Comparison of ENCODE assay signal across 8 mouse cellular contexts in the genomic region with DNA sequence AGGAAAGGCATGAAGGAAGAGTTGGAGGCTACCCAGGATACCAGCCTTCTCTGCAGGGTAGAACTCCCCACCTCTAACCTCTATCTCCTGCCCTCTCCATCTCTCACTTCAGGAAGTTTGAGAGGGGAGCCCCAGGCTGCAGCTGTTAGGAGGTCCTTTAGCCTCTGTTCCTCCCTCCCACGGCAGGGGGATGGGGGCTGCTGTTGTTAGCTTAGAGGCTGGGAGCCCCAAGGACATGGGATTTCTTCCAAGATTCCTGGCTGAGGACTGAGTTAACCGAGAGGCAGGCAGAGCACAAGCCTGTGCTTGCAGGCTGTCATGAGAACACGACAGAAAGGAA. TPM values are rescaled to one million over a fixed set of nuclear protein-coding genes. Genes with fewer than 3 reads are reported as not detected.
DNase-seq lines count a peak whose midpoint lies in the region; ATAC-seq lines count a peak whose summit lies in the region.

No protein-coding gene starts in this region.

- DNase-seq in heart, adult 18-20 months, result peak; percentile 16 to 35
- DNase-seq in heart, postnatal 25 days (ENCODE audit: low spot score), result no peak
- peak; percentile 12 for DNase-seq in forelimb bud, embryonic 11.5 days (ENCODE audit: low read depth, low spot score)
- DNase-seq in cerebellum, postnatal 14 days, result no peak
- no peak for DNase-seq in cerebellum, adult 9-10 months
- DNase-seq in spleen, postnatal 10 days (ENCODE audit: low spot score in 2 of 2), result no peak

- H3K4me3 ChIP-seq in kidney, embryonic 16.5 days (ENCODE audit: low read length), result no peak overlapping the region
- H3K4me3 ChIP-seq in midbrain, embryonic 16.5 days (ENCODE audit: low read depth, low read length), result no peak overlapping the region

- peak; percentile 59 for ATAC-seq in kidney, embryonic 16.5 days (ENCODE audit: low FRiP score, low TSS enrichment)
- peak; percentile 44; the same call in 1 of the 2 replicates for ATAC-seq in midbrain, embryonic 16.5 days

- 27% methylated on average over 3 of the region's 3 CpGs for WGBS in kidney, embryonic 16.5 days
- WGBS in midbrain, embryonic 16.5 days, result 35% methylated on average over 3 of the region's 3 CpGs

- H3K27me3 ChIP-seq in kidney, embryonic 16.5 days (ENCODE audit: insufficient read depth, low read length), result no peaks in the 10 kb centered on the region
- H3K27me3 ChIP-seq in midbrain, embryonic 16.5 days (ENCODE audit: control insufficient read depth, insufficient read depth, low read depth, low read length), result no peaks in the 10 kb centered on the region

- H3K4me2 ChIP-seq in kidney, embryonic 16.5 days (replicated peaks; ENCODE audit: low read depth, low read length), result peak overlapping the region; percentile 32; the same call in 1 of the 2 replicates
- H3K4me2 ChIP-seq in midbrain, embryonic 16.5 days (ENCODE audit: low read length), result no peak overlapping the region

- no peaks in the 10 kb centered on the region for H3K9me3 ChIP-seq in kidney, embryonic 16.5 days (ENCODE audit: low read length)
- H3K9me3 ChIP-seq in midbrain, embryonic 16.5 days (replicated peaks; ENCODE audit: control insufficient read depth, low read length, poor library complexity, severe bottlenecking), result no peaks in the 10 kb centered on the region

- intact Hi-C loops in heart, postnatal 25 days (cut with DNase I), result loop anchor here (5.0 to 10.0 kb wide), 2 partner anchors 251 to 519 kb away; no protein-coding TSS in a partner anchor

- peaks cover 14% of the 10 kb centered on the region for H3K4me1 ChIP-seq in kidney, embryonic 16.5 days (ENCODE audit: insufficient read depth, low read length)
- peaks cover 9% of the 10 kb centered on the region for H3K4me1 ChIP-seq in midbrain, embryonic 16.5 days (ENCODE audit: control insufficient read depth, insufficient read depth, low read length)

- peak overlapping the region; percentile 62 for H3K9ac ChIP-seq in kidney, embryonic 16.5 days (replicated peaks; ENCODE audit: low read length)
- peak overlapping the region; percentile 35 for H3K9ac ChIP-seq in midbrain, embryonic 16.5 days (ENCODE audit: low read depth, low read length)

- peak overlapping the region; percentile 90 for H3K27ac ChIP-seq in kidney, embryonic 16.5 days (ENCODE audit: low read length)
- H3K27ac ChIP-seq in midbrain, embryonic 16.5 days (ENCODE audit: low read length), result peak overlapping the region; percentile 65

- no peaks in the 10 kb centered on the region for H3K36me3 ChIP-seq in kidney, embryonic 16.5 days (ENCODE audit: insufficient read depth, low read length)
- H3K36me3 ChIP-seq in midbrain, embryonic 16.5 days (ENCODE audit: control insufficient read depth, insufficient read depth, low read length), result no peaks in the 10 kb centered on the region

RNA-seq across cellular contexts. Expression of gene Cryaa, which starts 8.6 kb away (rescaled TPM):
- not detected for total RNA-seq in heart, adult 18-20 months (2021)
- not detected for total RNA-seq in heart, postnatal 25 days (2021)
- polyA plus RNA-seq in kidney, embryonic 16.5 days (2015; fragmentation: Nextera tagmentation; extraction: Ambion mirVana), result not detected in 2 replicates
- 0.25 TPM in 1 of 2 replicates, not detected in the other for polyA plus RNA-seq in midbrain, embryonic 16.5 days (2015; fragmentation: Nextera tagmentation; extraction: Ambion mirVana)

RNA-seq across cellular contexts. Expression of gene U2af1, which starts 27.5 kb away (rescaled TPM):
- total RNA-seq in heart, adult 18-20 months (2021), result 10 to 100 TPM; 68.6 to 77.1 TPM
- total RNA-seq in heart, postnatal 25 days (2021), result 10 to 100 TPM; 70.7 to 70.9 TPM
- 262 and 338 TPM in 2 replicates for polyA plus RNA-seq in kidney, embryonic 16.5 days (2015; fragmentation: Nextera tagmentation; extraction: Ambion mirVana)
- 194 and 198 TPM in 2 replicates for polyA plus RNA-seq in midbrain, embryonic 16.5 days (2015; fragmentation: Nextera tagmentation; extraction: Ambion mirVana)

RNA-seq across cellular contexts. Expression of gene Cbs, which starts 49.2 kb away (rescaled TPM):
- total RNA-seq in heart, adult 18-20 months (2021), result 1 to 10 TPM; 3.4 to 4.9 TPM
- 1 to 10 TPM; 1.6 to 2.6 TPM for total RNA-seq in heart, postnatal 25 days (2021)
- polyA plus RNA-seq in kidney, embryonic 16.5 days (2015; fragmentation: Nextera tagmentation; extraction: Ambion mirVana), result 3.8 and 5.0 TPM in 2 replicates
- polyA plus RNA-seq in midbrain, embryonic 16.5 days (2015; fragmentation: Nextera tagmentation; extraction: Ambion mirVana), result 4.9 and 8.9 TPM in 2 replicates

Comparison
In these comparisons a context has a peak if more than half of its experiments do, and no peak if none do; other contexts are left out.
1. DNase-seq: peak in heart, adult 18-20 months (2 of 2) and forelimb bud, embryonic 11.5 days (single experiment); none in heart, postnatal 25 days (single experiment), cerebellum, postnatal 14 days (0 of 2), cerebellum, adult 9-10 months (single experiment) and spleen, postnatal 10 days (0 of 2).